Mouse (Mus musculus) heart, embryonic 16.5 days (tissue): ENCODE results near the gene Gm49333. TPM values are rescaled to one million over a fixed set of nuclear protein-coding genes. Genes with fewer than 3 reads are reported as not detected.

ENCODE experiments used
- ATAC-seq: fragments of 200-750 bp; cut with Nextera tagmentation; replicated peaks from 2 replicates; pipeline ENCODE4 v1.8.0; 2017; ENCODE audit warnings: moderate number of reproducible peaks; ENCODE audit not compliant: insufficient read depth, low FRiP score; ENCODE audit errors: extremely low read depth
- H3K27ac ChIP-seq: fragments of 300-500 bp; sonication (generic); 2 replicates; pipeline ENCODE4 v1.5.1; 2014; ENCODE audit warnings: mild to moderate bottlenecking, low read length, control low read depth, moderate library complexity
- H3K27me3 ChIP-seq: fragments of 300-500 bp; sonication (generic); 2 replicates; pipeline ENCODE4 v1.6.1; 2014; ENCODE audit warnings: low read length, mixed read lengths; ENCODE audit not compliant: control insufficient read depth, insufficient read depth
- H3K36me3 ChIP-seq: fragments of 300-500 bp; sonication (generic); 2 replicates; pipeline ENCODE4 v1.6.1; 2014; ENCODE audit not compliant: control insufficient read depth, insufficient read depth
- H3K4me1 ChIP-seq: fragments of 300-500 bp; sonication (generic); 2 replicates; pipeline ENCODE4 v1.6.1; 2014; ENCODE audit warnings: low read length, mixed read lengths; ENCODE audit not compliant: control insufficient read depth, insufficient read depth
- H3K4me2 ChIP-seq: fragments of 300-500 bp; sonication (generic); 2 replicates; pipeline ENCODE4 v1.6.1; 2014; ENCODE audit warnings: low read depth, mild to moderate bottlenecking, control low read depth, low read length
- H3K4me3 ChIP-seq: fragments of 300-500 bp; sonication (generic); 2 replicates; pipeline ENCODE4 v1.5.1; 2014; ENCODE audit warnings: mild to moderate bottlenecking, control low read depth, low read length
- H3K9ac ChIP-seq: fragments of 300-500 bp; sonication (generic); 2 replicates; pipeline ENCODE4 v1.6.1; 2014; ENCODE audit warnings: low read length, control low read depth
- H3K9me3 ChIP-seq: fragments of 300-500 bp; sonication (generic); replicated peaks from 2 replicates; pipeline ENCODE4 v1.6.1; 2016; ENCODE audit warnings: low read length; ENCODE audit not compliant: control insufficient read depth
- WGBS: fragments of 180-500 bp; shearing (Covaris S2); extraction: QIAGEN DNeasy Blood & Tissue Kit; methylation state at CpG from one replicate; pipeline ENCODE4 v1.1.7; 2014; 5-methylcytosine and 5-hydroxymethylcytosine counted together
- polyA plus RNA-seq: library from polyadenylated mRNA; unstranded; fragments of >200 nt; fragmentation: Nextera tagmentation; extraction: Ambion mirVana; gene quantifications from 2 replicates; pipeline ENCODE4 v1.2.1, GENCODE M21; 2015

Gm49333 gene
- polyA plus RNA-seq = not detected in 2 replicates

- peaks cover 6% of the 10 kb centered on the region; the same call in 1 of the 2 replicates for H3K36me3 ChIP-seq
- 2% methylated on average over 41 of the region's 41 CpGs for WGBS
- peak within 1 kb of the TSS; percentile 85 for H3K27ac ChIP-seq
- H3K9ac ChIP-seq = peak within 1 kb of the TSS; percentile 88
- peak within 1 kb of the TSS; percentile 100 for H3K4me2 ChIP-seq
- peaks cover 14% of the 10 kb centered on the region for H3K4me1 ChIP-seq
- no peaks in the 10 kb centered on the region for H3K27me3 ChIP-seq
- peak; percentile 96 for ATAC-seq
- no peaks in the 10 kb centered on the region for H3K9me3 ChIP-seq
- peak within 1 kb of the TSS; percentile 96 for H3K4me3 ChIP-seq
These were observed at the start of gene Gm49333, which contains the start of the genes Eef1akmt4 and Alg3 for GRCm38 (mm10) chr16:20611357-20612227. TSS of gene Gm49333 (plus strand) at chr16:20611610. TSS of gene Eef1akmt4 (plus strand) at chr16:20611593. TSS of gene Alg3 (minus strand) at chr16:20611735.

- Histone ChIP-seq H3K9me3 (no peaks in the 10 kb centered on the region), H3K27me3 (no peaks in the 10 kb centered on the region), H3K4me1 (no peaks in the 10 kb centered on the region), H3K27ac (no peak overlapping the region), H3K4me2 (no peak overlapping the region), H3K9ac (no peak overlapping the region), H3K36me3 (peaks cover 28% of the 10 kb centered on the region), H3K4me3 (no peak overlapping the region)
- no peak for ATAC-seq
- WGBS = 64% methylated on average over 1 of the region's 1 CpGs
These were observed 46.3 kb upstream of the Gm49333 start for GRCm38 (mm10) chr16:20565075-20565474.

- H3K36me3 ChIP-seq = no peaks in the 10 kb centered on the region
- H3K27ac ChIP-seq = no peak within 1 kb of the TSS
- 0 out of 2 replicates have a peak within 1 kb of the TSS, but pooled peaks have one; percentile 20 for H3K9ac ChIP-seq
- H3K4me1 ChIP-seq = peaks cover 10% of the 10 kb centered on the region
- no peak for ATAC-seq
- no peaks in the 10 kb centered on the region for H3K9me3 ChIP-seq
- peak within 1 kb of the TSS; percentile 85 for H3K4me2 ChIP-seq
- WGBS = under 1% methylated on average over 24 of the region's 24 CpGs
- H3K4me3 ChIP-seq = peak within 1 kb of the TSS; percentile 57
- peaks cover 57% of the 10 kb centered on the region for H3K27me3 ChIP-seq
These were observed 22.0 kb upstream of the Gm49333 start, which contains the start of gene Vwa5b2 for GRCm38 (mm10) chr16:20589366-20589938. TSS of gene Vwa5b2 (plus strand) at chr16:20589471.

- peak overlapping the region; percentile 85 for H3K4me2 ChIP-seq
- 0% methylated on average over 37 of the region's 39 CpGs for WGBS
- H3K27ac ChIP-seq = no peak overlapping the region
- H3K4me3 ChIP-seq = peak overlapping the region; percentile 57
- peaks cover 10% of the 10 kb centered on the region for H3K4me1 ChIP-seq
- no peak for ATAC-seq
- peaks cover 57% of the 10 kb centered on the region for H3K27me3 ChIP-seq
- H3K9ac ChIP-seq = 0 out of 2 replicates have a peak overlapping the region, but pooled peaks have one; percentile 20
- no peaks in the 10 kb centered on the region for H3K9me3 ChIP-seq
- H3K36me3 ChIP-seq = no peaks in the 10 kb centered on the region
These were observed 21.3 kb upstream of the Gm49333 start for GRCm38 (mm10) chr16:20589939-20590679.

GRCm38 (mm10) chr16:20590680-20591038 lies 20.8 kb upstream of the Gm49333 start:
- no peak for ATAC-seq
- Histone ChIP-seq H3K36me3 (no peaks in the 10 kb centered on the region), H3K9me3 (no peaks in the 10 kb centered on the region), H3K27me3 (peaks cover 61% of the 10 kb centered on the region), H3K27ac (no peak overlapping the region), H3K4me2 (peak overlapping the region; percentile 85), H3K4me1 (peaks cover 10% of the 10 kb centered on the region), H3K9ac (no peak overlapping the region), H3K4me3 (peak overlapping the region; percentile 57)
- WGBS = 3% methylated on average over 17 of the region's 17 CpGs

- no peak for ATAC-seq
- Histone ChIP-seq H3K4me3 (peak overlapping the region; percentile 20), H3K4me2 (peak overlapping the region; percentile 33; the same call in 1 of the 2 replicates), H3K4me1 (peaks cover 10% of the 10 kb centered on the region), H3K27me3 (peaks cover 61% of the 10 kb centered on the region), H3K9me3 (no peaks in the 10 kb centered on the region), H3K36me3 (no peaks in the 10 kb centered on the region), H3K27ac (no peak overlapping the region), H3K9ac (no peak overlapping the region)
- 5% methylated on average over 37 of the region's 48 CpGs for whole genome bisulfite sequencing
These were observed 20.2 kb upstream of the Gm49333 start for GRCm38 (mm10) chr16:20591076-20591705.

GRCm38 (mm10) chr16:20595060-20595673 lies 16.2 kb upstream of the Gm49333 start:
- no peak overlapping the region for H3K9ac ChIP-seq
- no peak overlapping the region for H3K27ac ChIP-seq
- WGBS = 70% methylated on average over 7 of the region's 7 CpGs
- H3K4me3 ChIP-seq = no peak overlapping the region
- H3K4me1 ChIP-seq = peaks cover 5% of the 10 kb centered on the region
- H3K27me3 ChIP-seq = peaks cover 41% of the 10 kb centered on the region
- H3K9me3 ChIP-seq = no peaks in the 10 kb centered on the region
- ATAC-seq = no peak
- no peaks in the 10 kb centered on the region for H3K36me3 ChIP-seq
- no peak overlapping the region for H3K4me2 ChIP-seq

GRCm38 (mm10) chr16:20595737-20596136 lies 15.7 kb upstream of the Gm49333 start:
- H3K9me3 ChIP-seq = no peaks in the 10 kb centered on the region
- H3K4me2 ChIP-seq = no peak overlapping the region
- H3K4me1 ChIP-seq = no peaks in the 10 kb centered on the region; the same call in 1 of the 2 replicates
- no peak overlapping the region for H3K27ac ChIP-seq
- peaks cover 35% of the 10 kb centered on the region for H3K27me3 ChIP-seq
- H3K9ac ChIP-seq = no peak overlapping the region
- no peak overlapping the region for H3K4me3 ChIP-seq
- no peaks in the 10 kb centered on the region for H3K36me3 ChIP-seq
- 66% methylated on average over 4 of the region's 4 CpGs for WGBS
- ATAC-seq = no peak
